Mouse (Mus musculus) urinary bladder, postnatal 4 days (tissue): ENCODE measurements at regions not wholly inside any gene's neighbourhood (a gene's known extent, or its start where the extent isn't known, plus 50 kb on each side); places are given as distances from the start of the nearest gene placed in this dataset.

Source experiments
- DNase-seq, 2 experiments: peaks; one replicate each; pipeline ENCODE4 v3.0.0; 2021 to 2022; ENCODE audit warnings: low spot score in 2 of 2

DNA sequence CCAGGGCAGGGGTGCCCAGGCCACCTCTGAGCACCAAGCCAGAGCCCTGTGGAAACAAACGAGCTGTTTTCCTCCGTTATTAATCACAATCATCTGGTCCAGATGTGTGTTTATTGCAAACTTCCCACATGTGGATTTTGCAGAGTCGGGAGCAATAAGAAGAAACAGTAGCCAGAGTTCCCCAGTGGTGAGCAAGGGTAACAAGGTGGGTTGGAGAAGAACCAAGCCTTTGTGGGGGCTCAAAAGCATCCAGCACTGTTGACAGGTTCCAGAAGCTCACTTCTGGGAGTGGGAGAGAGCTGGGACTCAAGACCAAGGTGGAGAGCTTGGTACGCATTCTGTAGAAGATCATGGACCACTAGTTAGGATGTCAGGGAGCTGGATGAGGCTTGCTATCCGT is 63.6 kb downstream of the Hif1an start:
- no peak for DNase-seq

DNA sequence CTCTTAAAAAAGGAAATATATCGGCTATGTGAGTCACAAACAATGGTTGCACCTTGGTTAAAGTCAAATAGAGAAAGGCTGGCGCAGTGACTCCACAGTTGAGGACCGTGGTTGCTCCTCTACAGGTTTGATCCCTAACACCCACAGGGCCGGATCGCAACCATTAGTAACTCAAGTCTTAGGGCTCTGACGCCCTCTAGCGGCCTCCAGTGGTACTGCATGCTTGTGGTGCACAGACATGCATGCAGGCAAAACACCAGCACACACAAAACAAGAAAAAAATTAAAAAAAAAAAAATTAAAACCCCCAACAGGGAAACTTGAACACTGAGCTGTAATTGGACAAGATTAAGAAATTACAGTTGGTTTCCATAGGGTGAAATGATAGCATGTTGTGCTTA is 67.1 kb downstream of the Hif1an start:
- DNase-seq: no peak

DNA sequence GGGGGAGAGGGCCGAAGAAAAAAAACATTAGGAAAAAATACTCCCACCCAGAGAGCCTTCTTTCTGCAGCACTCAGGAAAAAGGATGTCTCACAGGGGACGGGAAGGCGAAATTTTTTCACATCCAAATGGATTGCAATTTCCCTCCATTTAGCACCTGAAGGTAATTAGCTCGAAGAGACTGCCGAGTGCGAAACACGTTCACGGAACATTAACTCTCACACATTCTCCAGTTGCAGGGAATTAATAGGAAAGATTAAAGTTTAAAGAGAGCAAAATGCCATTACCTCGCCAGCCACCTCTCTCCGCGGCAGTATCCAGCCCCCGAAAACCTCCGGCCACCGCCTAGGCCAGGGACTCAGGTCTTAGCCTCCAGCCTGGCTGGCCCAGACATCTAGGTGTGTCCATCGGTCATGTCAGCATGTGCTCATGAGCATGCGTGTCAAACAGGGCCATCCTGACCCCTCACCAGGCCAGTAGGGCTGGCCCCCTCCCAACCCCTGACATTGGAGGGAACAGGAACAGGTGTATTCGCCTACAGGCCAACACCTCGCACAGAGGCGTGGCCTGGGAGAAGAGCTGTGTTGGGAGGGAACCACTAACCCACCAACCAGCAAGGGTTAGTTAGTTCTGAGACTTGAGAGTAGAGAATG is 68.8 kb downstream of the Hif1an start:
- DNase-seq: no peak

DNA sequence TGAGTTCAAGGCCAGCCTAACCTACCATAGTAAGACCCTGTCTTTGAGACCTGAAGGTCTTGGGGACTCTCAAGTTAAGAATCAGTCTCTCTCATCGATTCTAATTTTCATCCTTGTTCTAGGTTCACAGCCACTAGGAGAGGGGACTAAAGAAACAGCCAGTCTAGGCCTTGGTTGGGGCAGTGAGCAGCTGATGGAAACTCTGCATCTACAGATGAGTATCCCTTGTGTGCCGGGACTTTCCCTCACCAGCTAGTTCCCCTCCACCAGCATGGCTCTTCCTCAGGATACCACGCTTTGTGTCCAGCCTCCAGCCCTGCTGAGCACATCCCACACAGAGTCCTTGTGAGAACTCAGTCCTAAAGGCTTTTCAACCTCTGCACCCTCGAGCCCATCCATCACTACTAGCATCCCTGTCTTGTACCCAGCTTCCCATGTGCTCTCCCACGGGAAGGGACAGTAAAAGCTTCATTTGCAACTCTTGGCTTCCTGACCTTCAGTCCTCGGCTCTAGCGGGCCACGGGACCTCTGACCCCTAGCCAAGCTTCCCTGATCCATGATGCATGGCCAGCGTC is 74.6 kb downstream of the Hif1an start:
- DNase-seq: no peak

DNA sequence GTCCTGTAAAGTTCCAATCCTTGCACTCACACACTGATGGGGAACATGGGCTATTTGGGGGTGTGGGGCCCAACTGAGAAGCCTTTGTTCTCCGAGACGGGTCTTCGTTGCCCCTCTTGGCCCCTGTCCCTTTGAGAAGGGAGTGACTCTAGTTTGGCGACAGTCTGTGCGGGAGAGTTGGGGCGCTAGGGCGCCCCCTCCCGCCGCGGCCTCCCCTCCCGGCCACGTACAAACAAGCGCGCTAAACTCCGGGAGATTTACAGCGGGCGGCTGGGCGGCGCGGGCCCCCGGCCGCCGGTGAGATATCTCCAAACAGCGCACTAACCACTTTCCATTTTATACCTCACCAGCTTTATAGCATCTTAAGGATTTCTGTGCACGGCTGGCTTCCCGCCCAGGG is 77.4 kb downstream of the Hif1an start:
- DNase-seq: no peak

DNA sequence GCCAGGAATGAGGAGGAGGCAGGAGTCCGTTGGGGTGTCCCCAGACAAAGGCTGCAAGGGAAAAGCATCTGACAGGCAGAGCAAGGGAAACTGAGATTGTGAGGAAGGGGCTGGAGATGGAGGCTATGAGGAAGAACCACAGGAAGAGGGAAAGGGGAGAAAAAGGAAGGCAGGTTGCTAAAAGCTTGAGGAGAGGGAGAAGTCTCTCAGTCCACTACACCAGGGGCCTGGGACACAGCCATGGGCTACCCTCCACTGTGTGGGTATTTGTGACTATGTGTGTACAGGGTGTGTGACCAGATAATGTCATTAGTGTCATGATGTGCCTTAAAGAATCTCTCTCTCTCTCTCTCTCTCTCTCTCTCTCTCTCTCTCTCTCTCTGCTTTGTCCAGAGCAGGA is 77.9 kb downstream of the Hif1an start:
- no peak for DNase-seq

DNA sequence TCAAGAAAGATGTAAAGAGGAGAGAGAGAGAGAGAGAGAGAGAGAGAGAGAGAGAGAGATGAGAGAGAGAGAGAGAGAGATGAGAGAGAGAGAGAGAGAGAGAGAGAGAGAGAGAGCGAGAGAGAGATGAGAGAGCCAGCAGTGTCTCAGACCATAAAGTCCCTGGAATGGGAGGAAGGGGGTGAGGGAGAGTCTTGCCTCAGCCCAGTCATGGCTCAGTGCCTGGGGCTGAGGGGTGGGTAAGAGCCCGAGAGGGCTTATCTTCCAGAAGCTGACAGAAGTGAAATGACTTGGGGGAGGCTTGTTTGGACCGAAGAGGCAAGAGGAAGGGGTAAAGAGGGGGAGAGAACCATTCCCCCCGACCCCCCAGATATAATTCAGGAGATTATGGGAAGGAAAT is 79.6 kb downstream of the Hif1an start:
- DNase-seq: no peak

DNA sequence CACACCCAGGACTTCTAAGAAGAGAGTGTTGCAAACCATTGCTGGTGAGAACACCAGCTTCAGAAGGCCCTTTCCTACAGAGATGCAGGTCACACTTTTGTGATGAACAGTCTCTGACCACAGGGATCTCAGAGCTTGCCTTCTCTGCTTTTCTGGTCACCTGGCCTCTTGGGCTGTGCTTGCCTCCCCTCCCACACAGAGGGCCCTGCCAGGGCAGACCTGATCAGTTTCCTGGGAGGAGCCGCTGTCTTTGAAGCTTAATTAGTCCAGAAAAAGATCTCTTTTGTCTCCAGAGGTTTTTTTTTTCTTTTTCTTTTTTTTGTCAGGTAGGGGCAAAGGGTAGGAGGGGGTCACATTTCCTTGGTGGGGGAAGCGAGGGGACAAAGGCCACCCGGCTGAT is 81.7 kb downstream of the Hif1an start:
- no peak for DNase-seq

DNA sequence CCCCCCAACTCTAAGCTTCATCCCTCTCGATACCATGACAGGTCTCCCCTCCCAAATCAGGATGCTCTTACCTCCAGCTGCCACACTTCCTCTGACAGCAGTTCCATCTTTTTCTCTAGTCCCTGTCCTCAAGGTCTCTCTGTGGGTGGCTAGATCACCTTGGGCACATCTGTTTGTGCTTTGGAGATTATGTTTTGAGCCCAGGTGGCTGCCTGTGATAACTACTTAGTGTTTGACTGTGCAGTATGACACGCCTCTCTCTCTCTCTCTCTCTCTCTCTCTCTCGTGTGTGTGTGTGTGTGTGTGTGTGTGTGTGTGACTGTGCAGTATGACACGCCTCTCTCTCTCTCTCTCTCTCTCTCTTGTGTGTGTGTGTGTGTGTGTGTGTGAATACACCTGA is 82.3 kb downstream of the Hif1an start:
- no peak for DNase-seq

DNA sequence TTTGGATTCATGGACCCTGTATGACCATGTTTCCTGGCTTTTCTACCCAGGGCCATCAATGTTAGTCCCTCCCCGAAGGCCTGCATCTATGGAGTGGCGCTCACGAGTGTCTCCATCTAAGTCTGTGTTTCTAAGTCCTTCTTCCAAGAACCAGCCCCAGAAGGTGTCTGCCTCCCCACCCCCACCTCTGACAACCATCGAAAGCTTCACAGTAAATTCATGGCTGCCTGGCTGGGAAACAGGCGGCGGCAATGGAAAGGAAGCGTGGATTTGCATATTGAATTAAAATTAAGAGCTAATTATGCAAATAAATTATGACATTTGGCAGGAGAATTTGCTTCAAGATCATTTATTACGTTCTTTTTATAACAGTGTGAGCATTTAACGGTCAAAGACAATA is 83.9 kb downstream of the Hif1an start:
- DNase-seq: no peak

DNA sequence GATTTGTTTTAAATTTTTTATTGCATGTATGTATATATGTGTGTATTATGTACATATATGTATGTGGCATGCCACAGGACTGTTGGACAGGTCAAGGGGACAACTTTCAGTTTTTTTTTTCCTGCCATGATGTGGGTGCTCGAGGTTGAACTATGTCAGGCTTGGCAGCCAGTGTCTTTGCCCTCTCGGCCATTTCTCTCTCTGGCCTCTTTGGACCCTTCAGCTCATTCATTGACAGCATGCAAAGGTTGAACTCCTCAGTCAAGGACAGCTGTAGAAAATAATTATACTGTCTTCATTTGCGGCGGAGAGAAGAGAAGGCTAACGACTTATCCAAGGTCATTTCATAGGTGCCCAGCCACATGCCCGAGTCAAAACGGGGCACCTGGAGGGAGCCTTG is 86.6 kb downstream of the Hif1an start:
- no peak for DNase-seq

DNA sequence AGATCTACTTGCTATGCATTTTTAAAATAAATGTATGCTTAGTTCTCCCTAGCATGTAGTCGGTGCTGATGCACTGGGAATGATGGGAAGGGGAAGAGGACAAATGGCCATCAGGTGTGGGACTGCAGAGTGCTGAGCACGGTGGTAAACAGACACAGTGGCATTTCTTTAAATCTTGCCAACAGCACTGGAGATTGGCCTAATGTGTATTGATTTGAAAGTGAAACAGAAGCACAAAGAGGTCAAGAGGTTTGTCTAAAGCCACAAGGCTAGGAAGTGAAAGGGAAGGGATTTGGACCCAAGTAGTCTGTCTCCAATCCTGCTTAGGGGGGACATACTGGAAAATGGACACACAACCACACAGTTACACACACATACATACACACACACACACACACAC is 88.2 kb downstream of the Hif1an start:
- DNase-seq: no peak

DNA sequence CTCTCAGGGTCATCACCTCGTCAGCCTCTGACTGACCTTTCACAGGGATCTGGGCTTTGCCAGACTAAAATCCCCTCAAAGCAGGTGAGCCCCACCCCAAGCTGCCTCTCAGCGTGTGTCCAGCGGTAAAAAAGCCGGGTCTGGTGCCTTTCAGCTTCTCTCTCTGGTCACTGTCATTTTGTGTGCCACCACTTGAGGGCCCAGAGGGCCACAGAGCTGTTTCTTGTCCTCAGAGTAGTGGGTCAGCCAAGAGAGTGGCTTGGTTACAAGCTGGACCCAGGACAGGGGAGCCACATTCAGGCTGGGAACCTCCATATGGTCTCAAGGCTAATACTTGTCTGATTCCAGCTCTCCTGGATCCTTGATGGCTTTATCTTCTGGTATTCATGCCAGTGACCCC is 89.0 kb downstream of the Hif1an start:
- DNase-seq: no peak

DNA sequence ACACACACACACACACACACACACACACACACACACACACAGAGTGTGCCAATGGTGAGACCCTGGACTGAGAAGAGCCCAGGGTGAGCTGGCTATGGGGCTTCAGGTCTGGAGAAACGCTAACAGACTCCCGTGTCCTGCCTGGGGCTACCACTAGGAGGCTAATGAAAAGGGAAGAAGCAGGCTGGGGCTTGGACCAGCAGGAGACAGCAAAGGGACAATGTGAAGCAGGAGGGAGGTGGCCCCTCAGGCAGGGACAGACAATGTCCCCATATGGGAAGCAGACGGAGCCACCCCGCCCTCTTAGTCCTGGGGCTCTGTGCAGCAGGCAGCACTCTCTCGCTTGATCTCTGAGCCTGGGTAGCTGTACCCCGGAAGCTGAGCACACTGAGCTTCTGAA is 93.1 kb downstream of the Hif1an start:
- DNase-seq: peak; percentile 26 to 71

DNA sequence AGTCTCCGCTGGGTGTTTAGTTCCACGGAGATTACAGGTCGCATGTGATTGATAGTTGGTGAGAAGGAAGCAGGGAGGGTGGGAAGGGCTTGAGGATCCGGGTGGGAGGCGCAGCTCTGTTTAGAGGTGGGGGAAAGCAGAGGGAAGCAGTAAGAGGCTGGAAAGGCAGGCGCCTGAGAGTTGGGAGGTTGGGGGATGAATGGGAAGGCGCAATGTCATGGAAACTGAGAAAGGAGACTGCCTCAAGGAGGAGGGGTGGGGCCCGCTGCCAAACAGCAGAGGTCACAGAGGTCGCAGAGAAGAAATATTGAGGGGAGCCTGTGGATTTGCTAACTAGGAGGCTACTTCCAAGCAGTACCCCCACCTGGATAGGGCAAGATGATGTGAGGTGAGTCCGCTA is 96.5 kb upstream of the Pax2 start:
- DNase-seq: no peak

DNA sequence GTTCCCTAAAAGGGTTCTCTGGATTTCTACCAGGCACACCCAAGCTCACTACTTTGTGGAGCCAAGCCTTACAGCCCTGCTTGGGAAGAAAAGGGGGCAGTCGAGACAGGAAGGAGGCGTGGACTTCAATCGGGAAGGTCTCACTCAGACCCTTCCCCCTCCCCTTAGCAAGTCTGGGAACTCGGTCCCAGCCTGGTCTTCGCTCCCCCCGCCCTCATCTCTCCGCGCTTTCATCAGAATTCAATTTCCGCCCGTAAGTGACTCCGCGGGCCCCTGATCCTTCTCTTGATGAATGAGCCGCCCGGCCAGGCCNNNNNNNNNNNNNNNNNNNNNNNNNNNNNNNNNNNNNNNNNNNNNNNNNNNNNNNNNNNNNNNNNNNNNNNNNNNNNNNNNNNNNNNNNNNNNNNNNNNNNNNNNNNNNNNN is 86.3 kb upstream of the Pax2 start:
- DNase-seq: no peak

DNA sequence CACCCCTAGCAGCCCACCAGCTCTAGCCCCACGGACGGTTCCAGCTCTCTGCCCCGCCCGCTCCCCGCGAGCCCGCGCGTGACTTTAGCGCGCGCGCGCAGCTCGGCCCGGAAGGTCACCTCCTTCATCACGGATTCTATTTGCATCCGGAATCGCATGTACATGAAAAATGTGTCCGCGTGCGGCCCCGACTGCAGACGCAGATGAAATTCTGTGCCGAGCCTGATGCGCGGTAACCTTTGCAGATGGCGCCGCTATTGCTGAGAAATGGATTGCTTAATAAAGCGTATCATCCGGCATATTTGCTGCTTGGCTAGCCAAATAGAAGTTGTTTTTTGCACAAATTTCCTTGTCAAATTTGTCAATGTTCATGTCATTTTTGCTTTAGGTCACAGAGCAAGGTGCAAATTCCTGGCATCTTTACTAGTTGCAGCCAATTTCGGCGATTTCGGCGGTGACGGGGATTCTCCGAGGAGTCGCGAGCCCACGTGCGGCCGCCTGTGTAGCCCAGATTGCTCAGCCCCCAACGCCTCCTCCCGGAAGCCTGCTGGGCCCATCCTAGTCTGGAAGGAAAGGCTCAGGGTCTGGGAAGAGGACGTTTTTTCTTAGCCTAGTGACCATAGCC is 81.1 kb upstream of the Pax2 start:
- no peak for DNase-seq

DNA sequence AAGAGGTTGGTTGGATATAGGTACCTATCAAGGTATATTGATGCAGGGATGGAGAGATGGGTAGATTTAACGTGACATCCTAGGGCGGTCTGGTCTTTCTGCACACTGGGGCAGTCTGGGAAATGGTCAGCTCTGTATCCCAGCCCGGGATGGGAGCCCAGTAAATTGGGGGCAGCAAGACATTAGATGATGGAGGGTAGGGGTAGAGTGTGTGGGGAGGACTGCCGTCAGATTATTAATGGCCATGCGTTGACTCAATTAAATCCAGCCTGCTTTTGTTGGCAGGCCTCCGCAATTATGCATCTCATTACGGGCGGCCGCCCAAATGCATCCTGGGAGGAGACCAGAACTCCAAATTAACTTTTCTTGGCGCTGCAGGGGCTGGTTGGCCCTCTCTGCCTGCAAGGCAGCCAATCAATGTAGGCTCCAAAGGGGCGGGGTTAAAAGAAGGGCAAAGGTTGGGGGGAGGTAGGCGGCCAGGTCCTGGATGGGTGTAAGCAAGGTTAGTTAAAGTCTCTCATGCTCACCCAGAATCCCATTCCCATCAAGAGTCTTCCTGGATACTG is 79.2 kb upstream of the Pax2 start:
- no peak for DNase-seq

DNA sequence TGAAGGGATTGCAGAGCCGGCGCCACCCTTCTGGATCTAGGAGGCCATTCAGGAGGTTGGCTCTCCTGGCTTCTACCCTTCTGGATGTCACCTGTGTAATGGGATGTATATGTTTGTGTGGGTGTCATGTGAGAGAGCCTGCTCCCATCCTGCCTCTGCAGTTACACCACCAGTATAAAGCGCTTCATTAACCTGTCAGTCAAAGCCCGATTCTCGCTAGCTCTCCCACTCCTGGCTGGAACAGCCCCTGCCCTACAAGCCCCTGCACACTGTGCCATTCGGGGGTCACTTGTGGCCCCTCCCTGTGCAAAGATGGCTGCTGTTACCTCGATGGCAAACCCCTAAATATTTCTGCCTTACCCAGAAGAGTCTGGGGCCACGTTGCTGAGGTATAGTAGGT is 78.5 kb upstream of the Pax2 start:
- DNase-seq: no peak

DNA sequence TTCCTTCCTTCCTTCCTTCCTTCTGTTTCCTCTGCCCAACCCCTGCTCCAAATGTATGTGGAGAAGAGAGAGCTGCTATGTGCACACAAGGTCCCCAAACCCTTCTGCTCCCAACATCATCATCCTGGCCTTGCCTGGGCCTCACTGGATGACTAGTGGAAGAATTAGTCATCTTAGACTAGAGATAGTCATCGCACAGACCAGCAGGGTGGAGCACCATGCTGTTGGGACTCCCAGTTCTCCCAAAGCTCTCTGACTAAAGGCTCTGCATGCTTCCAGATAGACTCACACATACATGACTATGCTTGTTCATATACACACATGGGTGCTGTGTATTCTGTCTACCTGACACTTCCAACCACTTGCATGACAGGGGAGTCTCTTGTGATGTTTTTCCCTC is 77.2 kb upstream of the Pax2 start:
- no peak for DNase-seq

DNA sequence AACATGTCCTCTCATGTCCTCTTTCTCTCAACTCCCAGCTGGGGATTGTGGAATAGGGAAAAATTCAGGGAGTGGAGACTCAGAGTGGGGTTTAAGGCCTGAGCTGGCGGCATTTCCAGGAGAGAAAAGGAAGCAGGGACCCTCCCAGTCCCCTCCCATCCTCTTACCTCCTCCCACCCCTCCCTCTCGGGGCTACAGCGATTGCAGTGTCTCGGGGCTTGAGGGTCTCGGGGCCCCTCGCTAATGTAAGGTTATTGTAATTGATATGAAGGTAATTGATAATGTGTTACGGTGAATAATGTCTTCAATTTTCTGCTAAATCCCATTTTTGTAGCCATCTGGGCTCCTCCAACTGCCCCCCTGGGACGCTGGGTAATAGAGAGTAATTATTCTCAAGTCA is 74.2 kb upstream of the Pax2 start:
- no peak for DNase-seq

DNA sequence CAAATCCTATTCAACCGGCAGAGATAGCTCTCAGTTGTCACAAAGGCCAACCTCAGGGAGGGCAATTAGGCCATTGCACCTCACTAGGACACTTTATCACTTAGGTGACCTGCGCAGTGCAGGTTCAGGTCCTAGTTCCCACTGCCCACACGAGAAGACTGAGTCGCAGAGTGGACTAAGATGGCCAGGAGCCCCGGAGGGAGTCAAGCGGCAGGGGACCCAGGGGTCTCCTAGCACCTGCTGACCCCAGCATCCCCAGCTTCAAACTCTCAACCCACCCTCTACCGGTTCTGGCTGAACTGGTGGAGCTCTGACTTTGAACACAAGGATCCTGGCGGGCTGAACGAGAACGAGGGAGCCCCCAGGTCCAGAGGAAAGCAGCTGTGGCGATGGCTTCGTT is 72.7 kb upstream of the Pax2 start:
- DNase-seq: no peak

DNA sequence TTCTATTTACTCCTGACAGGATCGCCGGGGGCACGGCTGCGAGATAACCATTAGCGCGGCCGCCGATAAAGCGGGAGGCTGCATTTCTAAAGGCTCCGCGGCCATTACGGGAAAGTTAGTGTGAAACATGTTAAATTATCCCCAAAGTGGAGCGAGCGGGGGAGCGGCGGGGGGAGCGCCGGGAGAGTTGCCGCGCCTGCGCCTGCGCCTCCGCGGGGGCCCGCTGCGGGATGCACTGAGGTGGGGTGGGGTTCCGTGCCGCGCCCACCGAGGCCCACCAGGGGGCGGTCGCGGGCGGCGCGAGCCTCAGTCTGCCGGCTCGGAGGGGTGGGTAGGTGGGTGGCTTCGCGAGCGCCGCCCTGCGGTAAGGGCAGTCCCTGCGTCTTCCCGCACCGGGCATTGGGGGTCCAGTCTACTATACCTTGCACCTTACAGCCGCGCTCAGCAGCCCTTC is 71.8 kb upstream of the Pax2 start:
- DNase-seq: no peak
